ENCODE assay signal across 22 mouse cellular contexts in the genomic region with DNA sequence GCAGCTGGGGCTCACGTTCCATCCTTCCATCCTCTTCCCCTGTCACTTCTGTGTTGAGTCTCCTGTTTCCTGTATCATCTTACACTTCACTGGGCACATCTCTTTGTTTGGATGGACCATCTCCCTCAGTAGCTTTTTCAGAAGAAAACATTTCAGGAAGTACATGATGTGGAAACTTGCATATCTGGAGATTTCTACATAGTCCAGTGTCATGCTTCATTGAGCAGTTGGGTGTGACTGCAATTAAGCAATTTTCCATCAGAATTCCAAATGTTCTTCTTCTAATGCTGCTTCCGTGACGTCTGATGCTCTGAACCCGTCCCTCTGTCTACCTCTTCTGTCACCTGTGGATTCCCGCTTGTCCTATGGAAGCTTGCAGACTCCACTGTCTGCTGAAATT.
DNase-seq lines count a peak whose midpoint lies in the region; ATAC-seq and TF ChIP-seq lines count a peak whose summit lies in the region.
"Had no signal": no experiment of that assay in that cellular context is flagged by ENCODE, and none has a peak within 500 bp of the region (broad histone marks: within the 10 kb centered on the region; RNA-seq: fewer than 3 reads in every experiment).

No protein-coding gene starts in this region.

- in situ Hi-C loops in Patski (cut with MboI; ENCODE audit: low pct_unique_long_range_greater_than_20kb), result no loop called here

- no peaks in the 10 kb centered on the region for H3K9me3 ChIP-seq in lung, postnatal 0 days (ENCODE audit: low read length)
- H3K9me3 ChIP-seq: embryonic facial prominence, embryonic 13.5 days; embryonic facial prominence, embryonic 15.5 days had no signal

- H3K27me3 ChIP-seq in lung, postnatal 0 days (replicated peaks; ENCODE audit: insufficient read depth, low read length), result no peaks in the 10 kb centered on the region
- H3K27me3 ChIP-seq in Patski, result no peaks in the 10 kb centered on the region
- H3K27me3 ChIP-seq: embryonic facial prominence, embryonic 13.5 days; embryonic facial prominence, embryonic 15.5 days had no signal

- ATAC-seq in lung, postnatal 0 days, result peak; percentile 66
- ATAC-seq in Patski, result peak; percentile 29
- ATAC-seq: CD4-positive, CD25-positive, alpha-beta regulatory T cell, adult 4 months; forebrain, embryonic 14.5 days; forebrain, embryonic 16.5 days had no signal

- CTCF ChIA-PET in Patski (lab: Charles Lee), result interaction anchor here (1.0 to 1.6 kb wide), 2 partner anchors 26 to 28 kb away, joined by 3 to 4 read pairs; no protein-coding TSS in a partner anchor

- H3K9ac ChIP-seq in lung, postnatal 0 days (replicated peaks; ENCODE audit: low read depth), result no peak overlapping the region
- H3K9ac ChIP-seq: embryonic facial prominence, embryonic 13.5 days; embryonic facial prominence, embryonic 15.5 days had no signal

- POLR2A ChIA-PET in Patski (lab: Charles Lee), result no interaction called here

- peak; percentile 57 for TF ChIP-seq EP300 in lung, postnatal 0 days (IDR thresholded peaks at IDR 0.05)

- DNase-seq in lung, postnatal 0 days (ENCODE audit: low spot score), result peak; percentile 77
- DNase-seq in lung, adult 2 months, result no peak
- peak; percentile 20 for DNase-seq in lung, postnatal 36 days
- no peak for DNase-seq in lung, postnatal 4 days
- DNase-seq in Patski (ENCODE audit: low read depth, low spot score), result no peak
- DNase-seq in gastrocnemius, postnatal 14 days, result no peak
- no peak for DNase-seq in cerebellum, adult 11-12 months
- DNase-seq: adrenal gland, adult 2 months; adrenal gland, postnatal 10 days; adrenal gland, postnatal 25 days; B cell, adult 2 months; cerebellum, adult 11 months; cerebellum, adult 8-10 months; cerebellum, adult 9-11 months; cerebellum, postnatal 14 days; cerebellum, postnatal 36 days; embryo, embryonic 11 days had no signal

- H3K4me2 ChIP-seq in lung, postnatal 0 days (replicated peaks; ENCODE audit: low read depth, low read length), result no peak overlapping the region
- H3K4me2 ChIP-seq: embryonic facial prominence, embryonic 13.5 days; embryonic facial prominence, embryonic 15.5 days had no signal

- no peak overlapping the region for H3K4me3 ChIP-seq in lung, postnatal 0 days (ENCODE audit: low read depth, low read length)
- H3K4me3 ChIP-seq in lung, adult 2 months (replicated peaks; ENCODE audit: extremely low read depth, low read depth, low read length), result no peak overlapping the region
- H3K4me3 ChIP-seq: embryonic facial prominence, embryonic 13.5 days; embryonic facial prominence, embryonic 15.5 days had no signal

- TF ChIP-seq CTCF in lung, postnatal 0 days (IDR thresholded peaks at IDR 0.05), result no peak
- no peak for TF ChIP-seq CTCF in lung, adult 2 months (IDR thresholded peaks at IDR 0.05; ENCODE audit: insufficient read depth, low read length)
- no peak for TF ChIP-seq CTCF in Patski (IDR thresholded peaks at IDR 0.05)

- no peak for TF ChIP-seq POLR2A in lung, adult 2 months (IDR thresholded peaks at IDR 0.05; ENCODE audit: borderline replicate concordance, extremely low read depth, low read depth, low read length)

- intact Hi-C loops in gastrocnemius, postnatal 14 days (cut with DNase I; ENCODE audit: low total_unique reads), result no loop called here

- no peak overlapping the region for H3K27ac ChIP-seq in lung, postnatal 0 days (ENCODE audit: low read length)
- H3K27ac ChIP-seq: embryonic facial prominence, embryonic 13.5 days; embryonic facial prominence, embryonic 15.5 days had no signal

- no peaks in the 10 kb centered on the region for H3K4me1 ChIP-seq in lung, postnatal 0 days (ENCODE audit: insufficient read depth, low read depth, low read length)
- H3K4me1 ChIP-seq in lung, adult 2 months (ENCODE audit: control insufficient read depth, insufficient read depth, low read length), result no peaks in the 10 kb centered on the region

- 57% methylated on average over 5 of the region's 5 CpGs for WGBS in lung, postnatal 0 days
- 63% methylated on average over 5 of the region's 5 CpGs for WGBS in lung, adult 2 months

- H3K36me3 ChIP-seq in lung, postnatal 0 days (ENCODE audit: insufficient read depth, low read length), result no peaks in the 10 kb centered on the region
- H3K36me3 ChIP-seq: embryonic facial prominence, embryonic 15.5 days had no signal

Comparison
In these comparisons a context has a peak if more than half of its experiments do, and no peak if none do; other contexts are left out.
1. DNase-seq: peak in lung, postnatal 0 days (single experiment) and lung, postnatal 36 days (single experiment); none in lung, adult 2 months (single experiment), lung, postnatal 4 days (0 of 2), Patski (single experiment), gastrocnemius, postnatal 14 days (single experiment) and cerebellum, adult 11-12 months (single experiment).